Comparison of ENCODE assay signal across 32 mouse cellular contexts in the genomic region with DNA sequence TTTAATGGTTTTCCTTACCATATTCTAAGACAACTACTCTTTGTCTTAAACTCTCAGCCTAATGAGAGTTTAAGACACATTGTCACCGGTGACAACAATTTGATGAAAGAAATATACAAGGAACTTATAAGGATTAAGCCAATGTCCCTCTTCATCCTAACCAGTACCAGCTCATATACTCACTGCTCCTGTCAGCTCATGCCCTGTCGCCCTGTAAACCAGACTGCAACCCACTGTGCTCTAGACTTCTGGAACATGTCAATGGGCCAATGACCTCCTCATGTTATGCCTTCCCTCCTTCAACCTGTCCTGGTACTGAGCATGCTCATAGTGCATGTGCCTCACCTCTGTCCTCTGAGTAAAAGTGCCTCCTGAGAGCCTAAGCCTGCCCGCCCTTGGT. TPM values are rescaled to one million over a fixed set of nuclear protein-coding genes. Genes with fewer than 3 reads are reported as not detected.
DNase-seq lines count a peak whose midpoint lies in the region; ATAC-seq and TF ChIP-seq lines count a peak whose summit lies in the region.
"Had no signal": no experiment of that assay in that cellular context is flagged by ENCODE, and none has a peak within 500 bp of the region (broad histone marks: within the 10 kb centered on the region; RNA-seq: fewer than 3 reads in every experiment).

No protein-coding gene starts in this region.

- DNase-seq in liver, postnatal 0 days = no peak
- peak; percentile 1 for DNase-seq in ZHBTc4 (ENCODE audit: low read depth, low spot score)
- DNase-seq in ovary, postnatal 10 days (ENCODE audit: low spot score) = no peak
- no peak for DNase-seq in embryonic facial prominence, embryonic 10.5 days (ENCODE audit: low spot score)
- DNase-seq: adrenal gland, adult 2 months; adrenal gland, postnatal 14 days; B cell, adult 2 months; cerebellum, adult 11 months; cerebellum, adult 2 months; cerebellum, adult 9-11 months; cerebellum, postnatal 25 days; gastrocnemius, postnatal 10 days; gastrocnemius, postnatal 36 days; heart, adult 2 months; heart, postnatal 14 days; heart, postnatal 4 days had no signal

- no peaks in the 10 kb centered on the region for H3K27me3 ChIP-seq in liver, postnatal 0 days (ENCODE audit: insufficient read depth, low read length)
- peaks cover 12% of the 10 kb centered on the region; the same call in 1 of the 2 replicates for H3K27me3 ChIP-seq in liver, embryonic 12.5 days (replicated peaks)
- no peaks in the 10 kb centered on the region for H3K27me3 ChIP-seq in embryonic facial prominence, embryonic 10.5 days (replicated peaks; ENCODE audit: low read depth, poor library complexity, severe bottlenecking)
- H3K27me3 ChIP-seq: CH12.LX; forebrain, embryonic 13.5 days; heart, embryonic 13.5 days; Patski had no signal

- no peaks in the 10 kb centered on the region for H3K36me3 ChIP-seq in liver, postnatal 0 days (replicated peaks; ENCODE audit: insufficient read depth, low read length)
- H3K36me3 ChIP-seq in liver, embryonic 12.5 days = no peaks in the 10 kb centered on the region
- no peaks in the 10 kb centered on the region for H3K36me3 ChIP-seq in embryonic facial prominence, embryonic 10.5 days (replicated peaks)
- H3K36me3 ChIP-seq: embryonic facial prominence, embryonic 13.5 days; G1E; heart, embryonic 10.5 days; heart, embryonic 13.5 days had no signal

- no peak overlapping the region for H3K4me2 ChIP-seq in liver, postnatal 0 days (ENCODE audit: low read depth, low read length)
- no peak overlapping the region for H3K4me2 ChIP-seq in liver, embryonic 12.5 days
- H3K4me2 ChIP-seq: embryonic facial prominence, embryonic 13.5 days; forebrain, embryonic 13.5 days; heart, embryonic 13.5 days; hindbrain, embryonic 14.5 days had no signal

- H3K27ac ChIP-seq in liver, postnatal 0 days (ENCODE audit: low read depth) = no peak overlapping the region
- no peak overlapping the region for H3K27ac ChIP-seq in liver, embryonic 12.5 days
- H3K27ac ChIP-seq in embryonic facial prominence, embryonic 10.5 days (replicated peaks) = no peak overlapping the region
- H3K27ac ChIP-seq: embryonic facial prominence, embryonic 13.5 days; forebrain, embryonic 13.5 days; heart, adult 2 months; heart, embryonic 13.5 days; hindbrain, embryonic 14.5 days; hindbrain, postnatal 0 days had no signal

- WGBS in liver, postnatal 0 days (ENCODE audit: insufficient replicate concordance) = 79% methylated on average over 3 of the region's 3 CpGs
- 77% methylated on average over 3 of the region's 3 CpGs for WGBS in liver, embryonic 12.5 days (ENCODE audit: insufficient replicate concordance)
- WGBS in embryonic facial prominence, embryonic 10.5 days = 91% methylated on average over 3 of the region's 3 CpGs

- no peak overlapping the region for H3K9ac ChIP-seq in liver, postnatal 0 days (replicated peaks)
- H3K9ac ChIP-seq in liver, embryonic 12.5 days = no peak overlapping the region
- H3K9ac ChIP-seq: embryonic facial prominence, embryonic 13.5 days; forebrain, embryonic 13.5 days; heart, embryonic 13.5 days; hindbrain, embryonic 14.5 days had no signal

- TF ChIP-seq CTCF in liver, postnatal 0 days (IDR thresholded peaks at IDR 0.05; ENCODE audit: low read depth) = no peak

- no peaks in the 10 kb centered on the region for H3K9me3 ChIP-seq in liver, postnatal 0 days (ENCODE audit: low read length)
- no peaks in the 10 kb centered on the region for H3K9me3 ChIP-seq in liver, embryonic 12.5 days (replicated peaks)
- no peaks in the 10 kb centered on the region for H3K9me3 ChIP-seq in embryonic facial prominence, embryonic 10.5 days
- H3K9me3 ChIP-seq: embryonic facial prominence, embryonic 13.5 days; forebrain, embryonic 13.5 days; heart, embryonic 10.5 days; heart, embryonic 13.5 days had no signal

- 0 out of 2 replicates have a peak, but pooled peaks have one; percentile 23 for ATAC-seq in liver, postnatal 0 days
- no peak for ATAC-seq in liver, embryonic 12.5 days
- ATAC-seq in erythroid progenitor cell, adult 5-6 weeks (replicated peaks; ENCODE audit: low FRiP score, poor library complexity, severe bottlenecking) = 0 out of 2 replicates have a peak, but pooled peaks have one; percentile 33
- ATAC-seq: forebrain, embryonic 13.5 days; forebrain, embryonic 16.5 days; hindbrain, postnatal 0 days; inflammation-experienced regulatory T-cells, adult 6 months; Patski had no signal

- 0 out of 2 replicates have a peak, but pooled peaks cover 3% of the 10 kb centered on the region for H3K4me1 ChIP-seq in liver, postnatal 0 days (ENCODE audit: insufficient read depth)
- no peaks in the 10 kb centered on the region for H3K4me1 ChIP-seq in liver, embryonic 12.5 days
- peaks cover 21% of the 10 kb centered on the region for H3K4me1 ChIP-seq in embryonic facial prominence, embryonic 10.5 days
- H3K4me1 ChIP-seq: forebrain, embryonic 13.5 days had no signal

- H3K4me3 ChIP-seq in liver, postnatal 0 days (ENCODE audit: low read depth, low read length) = no peak overlapping the region
- no peak overlapping the region for H3K4me3 ChIP-seq in liver, embryonic 12.5 days
- H3K4me3 ChIP-seq in embryonic facial prominence, embryonic 10.5 days = no peak overlapping the region
- H3K4me3 ChIP-seq: embryonic facial prominence, embryonic 13.5 days; forebrain, embryonic 13.5 days; heart, adult 2 months; heart, embryonic 10.5 days; heart, embryonic 13.5 days had no signal

- TF ChIP-seq EP300 in liver, postnatal 0 days (IDR thresholded peaks at IDR 0.05; ENCODE audit: low read depth) = no peak

RNA-seq across cellular contexts. Expression of a gene that starts 8.3 kb away (rescaled TPM):
- polyA plus RNA-seq in liver, postnatal 0 days (2015; fragmentation: Nextera tagmentation; extraction: Ambion mirVana) = 5.6 and 7.4 TPM in 2 replicates
- polyA plus RNA-seq in liver, embryonic 12.5 days (2016; fragmentation: Nextera tagmentation; extraction: Ambion mirVana) = 0.14 and 0.28 TPM in 2 replicates
- not detected in 2 replicates for total RNA-seq in erythroid progenitor cell, adult 5-6 weeks (2015; ENCODE audit: low replicate concordance)
- not detected in 2 replicates for total RNA-seq in erythroid progenitor cell, adult 5-6 weeks (2017; ENCODE audit: low replicate concordance)
- 0.10 and 0.15 TPM in 2 replicates for polyA plus RNA-seq in embryonic facial prominence, embryonic 10.5 days (2016; fragmentation: Nextera tagmentation; extraction: Ambion mirVana)
- total RNA-seq: common myeloid progenitor, adult 5-6 weeks; gastrocnemius, adult 18-20 months; gastrocnemius, postnatal 10 days; gastrocnemius, postnatal 36 days; granulocyte monocyte progenitor cell, adult 5-6 weeks; heart, adult 2 months; heart, postnatal 14 days; heart, postnatal 4 days; hindbrain, postnatal 0 days had no signal
- polyA plus RNA-seq: cerebellum, adult 2 months; forebrain, embryonic 16.5 days; G1E; heart, adult 2 months; heart, embryonic 13.5 days; hindbrain, postnatal 0 days; inflammation-experienced regulatory T-cells, adult 6 months had no signal

RNA-seq across cellular contexts. Expression of a gene that starts 15.0 kb away (rescaled TPM):
- polyA plus RNA-seq in liver, postnatal 0 days (2015; fragmentation: Nextera tagmentation; extraction: Ambion mirVana) = 9.3 and 12.7 TPM in 2 replicates
- 0.14 and 0.26 TPM in 2 replicates for polyA plus RNA-seq in liver, embryonic 12.5 days (2016; fragmentation: Nextera tagmentation; extraction: Ambion mirVana)
- not detected in 2 replicates for total RNA-seq in erythroid progenitor cell, adult 5-6 weeks (2015; ENCODE audit: low replicate concordance)
- total RNA-seq in erythroid progenitor cell, adult 5-6 weeks (2017; ENCODE audit: low replicate concordance) = not detected in 2 replicates
- polyA plus RNA-seq in embryonic facial prominence, embryonic 10.5 days (2016; fragmentation: Nextera tagmentation; extraction: Ambion mirVana) = 1.3 and 1.6 TPM in 2 replicates
- total RNA-seq: adrenal gland, adult 2 months; CH12.LX; common myeloid progenitor, adult 5-6 weeks; gastrocnemius, adult 18-20 months; gastrocnemius, postnatal 10 days; gastrocnemius, postnatal 36 days; granulocyte monocyte progenitor cell, adult 5-6 weeks; heart, adult 2 months; heart, postnatal 14 days; heart, postnatal 4 days had no signal
- polyA plus RNA-seq: G1E; heart, adult 2 months; Patski had no signal

RNA-seq across cellular contexts. Expression of a gene that starts 41.6 kb away (rescaled TPM):
- polyA plus RNA-seq in liver, postnatal 0 days (2015; fragmentation: Nextera tagmentation; extraction: Ambion mirVana) = 2.4 and 3.4 TPM in 2 replicates
- 3.3 and 4.2 TPM in 2 replicates for polyA plus RNA-seq in liver, embryonic 12.5 days (2016; fragmentation: Nextera tagmentation; extraction: Ambion mirVana)
- total RNA-seq in erythroid progenitor cell, adult 5-6 weeks (2015; ENCODE audit: low replicate concordance) = not detected in 2 replicates
- not detected in 2 replicates for total RNA-seq in erythroid progenitor cell, adult 5-6 weeks (2017; ENCODE audit: low replicate concordance)
- 29.4 and 34.6 TPM in 2 replicates for polyA plus RNA-seq in embryonic facial prominence, embryonic 10.5 days (2016; fragmentation: Nextera tagmentation; extraction: Ambion mirVana)
- total RNA-seq: G1E had no signal
- polyA plus RNA-seq: G1E had no signal
